Mouse (Mus musculus) hindbrain, embryonic 11.5 days (tissue): ENCODE results near the gene Map4k3. TPM values are rescaled to one million over a fixed set of nuclear protein-coding genes. Genes with fewer than 3 reads are reported as not detected.
"Not testable (repeated sequence)": the region's sequence is repeated elsewhere in the genome, so short reads cannot be mapped to it uniquely, and the experiment has no call there.

Experiments used
- ATAC-seq: fragments of 200-750 bp; cut with Nextera tagmentation; 2 replicates; pipeline ENCODE4 v1.8.0; 2017; ENCODE audit warnings: mild to moderate bottlenecking, moderate TSS enrichment, moderate library complexity; ENCODE audit not compliant: low FRiP score
- DNase-seq: peaks from one replicate; pipeline ENCODE4 v3.0.0-alpha.2; 2015; ENCODE audit warnings: low spot score
- H3K27ac ChIP-seq: fragments of 300-500 bp; sonication (generic); 2 replicates; pipeline ENCODE4 v1.5.1; 2014; ENCODE audit warnings: mild to moderate bottlenecking, low read depth, low read length
- H3K27me3 ChIP-seq: fragments of 300-500 bp; sonication (generic); 2 replicates; pipeline ENCODE4 v1.6.1; 2014; ENCODE audit warnings: mild to moderate bottlenecking, low read length, moderate library complexity, mixed read lengths; ENCODE audit not compliant: control insufficient read depth, insufficient read depth
- H3K36me3 ChIP-seq: fragments of 300-500 bp; sonication (generic); 2 replicates; pipeline ENCODE4 v1.6.1; 2014; ENCODE audit warnings: mild to moderate bottlenecking, low read length, moderate library complexity, mixed read lengths; ENCODE audit not compliant: control insufficient read depth, insufficient read depth
- H3K4me1 ChIP-seq: fragments of 300-500 bp; sonication (generic); replicated peaks from 2 replicates; pipeline ENCODE4 v1.6.1; 2014; ENCODE audit warnings: low read length, mixed read lengths; ENCODE audit not compliant: control insufficient read depth, insufficient read depth
- H3K4me2 ChIP-seq: fragments of 300-500 bp; sonication (generic); replicated peaks from 2 replicates; pipeline ENCODE4 v1.6.1; 2014; ENCODE audit warnings: mild to moderate bottlenecking, low read depth, low read length
- H3K4me3 ChIP-seq: fragments of 300-500 bp; sonication (generic); 2 replicates; pipeline ENCODE4 v1.5.1; 2014; ENCODE audit warnings: low read depth, low read length
- H3K9ac ChIP-seq: fragments of 300-500 bp; sonication (generic); 2 replicates; pipeline ENCODE4 v1.6.1; 2014; ENCODE audit warnings: low read depth, low read length
- H3K9me3 ChIP-seq: fragments of 300-500 bp; sonication (generic); 2 replicates; pipeline ENCODE4 v1.6.1; 2016; ENCODE audit warnings: low read length; ENCODE audit not compliant: control insufficient read depth
- WGBS: fragments of 180-500 bp; shearing (Covaris S2); extraction: QIAGEN DNeasy Blood & Tissue Kit; methylation state at CpG from one replicate; pipeline ENCODE4 v1.1.7; 2014; 5-methylcytosine and 5-hydroxymethylcytosine counted together
- polyA plus RNA-seq: library from polyadenylated mRNA; unstranded; fragments of >200 nt; fragmentation: Nextera tagmentation; extraction: Ambion mirVana; gene quantifications from 2 replicates; pipeline ENCODE4 v1.2.1, GENCODE M21; 2014

Map4k3 gene
- polyA plus RNA-seq, 1 experiment from 2014 or later = 27.5 TPM

GRCm38 (mm10) chr17:80761191-80761590 lies 32.9 kb upstream of the Map4k3 start:
- not testable (repeated sequence) for H3K4me3 ChIP-seq, H3K36me3 ChIP-seq, H3K27me3 ChIP-seq, H3K9me3 ChIP-seq, H3K27ac ChIP-seq, DNase-seq, H3K4me1 ChIP-seq, ATAC-seq, H3K4me2 ChIP-seq, H3K9ac ChIP-seq
- 86% methylated on average over 7 of the region's 8 CpGs for WGBS

DNA sequence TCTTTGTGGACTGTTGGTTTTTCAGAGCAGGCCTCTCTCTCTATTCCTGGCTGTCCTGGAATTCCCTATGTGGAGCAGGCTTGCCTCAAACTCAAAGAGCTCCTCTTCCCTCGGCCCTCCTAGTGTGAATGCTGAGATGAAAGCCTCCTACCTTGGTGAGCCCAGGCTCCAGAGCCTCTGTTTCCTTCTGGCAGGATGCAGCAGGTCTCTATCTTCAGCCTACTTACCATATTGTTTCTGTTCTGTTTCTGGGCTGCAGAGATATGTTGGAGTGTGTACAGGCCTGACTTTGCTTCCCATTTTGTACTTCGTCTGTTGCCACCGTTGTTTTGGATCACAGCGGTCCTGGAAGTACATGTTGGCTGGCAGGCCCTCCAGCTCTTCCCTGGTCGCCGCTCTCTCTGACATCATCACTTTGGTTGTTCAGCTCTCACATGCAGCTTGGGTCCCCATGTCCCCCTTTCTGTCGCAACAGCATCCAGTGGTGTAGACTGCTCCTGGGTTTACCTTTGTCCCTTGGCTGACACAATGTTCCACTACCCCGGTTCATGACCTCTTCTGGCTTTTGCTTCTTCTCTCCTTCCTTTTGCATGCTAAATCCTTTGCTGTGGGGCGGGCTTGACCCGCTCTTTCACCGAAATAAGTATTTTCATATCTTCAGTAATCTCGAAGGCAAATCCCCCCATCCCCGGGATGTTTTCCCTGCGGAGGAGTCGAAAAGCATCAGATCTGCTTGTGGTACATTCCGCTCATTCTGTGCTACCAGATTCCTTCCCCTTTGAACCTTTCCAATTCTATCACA lies 32.3 kb upstream of the Map4k3 start:
- ATAC-seq (no peak), DNase-seq (no peak)
- Histone ChIP-seq H3K27ac (no peak overlapping the region), H3K4me2 (no peak overlapping the region), H3K27me3 (no peaks in the 10 kb centered on the region), H3K9ac (no peak overlapping the region), H3K4me3 (no peak overlapping the region), H3K4me1 (no peaks in the 10 kb centered on the region), H3K9me3 (no peaks in the 10 kb centered on the region), H3K36me3 (no peaks in the 10 kb centered on the region)
- WGBS = 87% methylated on average over 16 of the region's 16 CpGs

- Histone ChIP-seq H3K27me3 (no peaks in the 10 kb centered on the region), H3K36me3 (no peaks in the 10 kb centered on the region), H3K9me3 (no peaks in the 10 kb centered on the region), H3K4me3 (no peak overlapping the region), H3K9ac (no peak overlapping the region), H3K27ac (no peak overlapping the region), H3K4me1 (no peaks in the 10 kb centered on the region), H3K4me2 (no peak overlapping the region)
- ATAC-seq (no peak), DNase-seq (no peak)
- WGBS = 79% methylated on average over 5 of the region's 5 CpGs
Measured at GRCm38 (mm10) chr17:80756043-80756442, 27.8 kb upstream of the Map4k3 start.

DNA sequence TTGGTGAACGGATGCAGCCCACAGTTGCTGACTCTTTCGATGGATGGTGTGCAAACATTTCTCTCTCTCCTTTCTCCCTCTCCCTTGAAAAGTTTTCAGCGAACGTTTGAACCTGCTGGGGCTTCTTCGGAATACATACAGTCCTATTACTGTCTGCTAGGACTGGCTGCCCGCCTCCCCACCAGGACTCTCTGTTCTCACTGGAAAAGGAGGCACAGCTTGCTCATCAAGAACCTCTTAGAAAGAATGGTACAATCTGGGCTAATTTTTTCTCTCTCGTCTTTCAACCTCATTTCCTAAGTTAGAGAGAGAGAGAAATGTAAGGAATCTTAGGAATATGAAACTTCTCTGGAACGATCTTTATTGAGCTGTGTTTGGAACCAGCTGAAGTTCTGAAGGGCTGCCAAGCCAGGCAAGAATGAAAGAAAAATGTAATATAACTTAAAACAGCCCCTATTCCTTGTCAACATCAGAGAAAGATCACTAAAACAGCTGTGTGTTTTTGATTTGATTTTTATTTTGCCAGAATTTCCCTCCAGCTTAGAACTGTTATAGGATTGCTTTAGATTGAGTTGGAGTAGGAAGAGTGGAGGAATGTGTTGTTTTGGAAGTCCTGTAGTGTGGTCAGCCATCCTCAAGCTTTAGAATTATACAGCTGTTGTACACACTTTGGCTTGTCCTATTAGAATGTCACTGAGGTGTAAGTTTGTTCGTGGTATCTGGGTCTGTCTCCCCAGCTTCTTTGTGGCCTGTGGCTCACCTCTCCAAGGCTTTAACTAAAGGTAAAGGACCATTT lies 27.0 kb upstream of the Map4k3 start:
- no peaks in the 10 kb centered on the region for H3K9me3 ChIP-seq
- H3K4me1 ChIP-seq = no peaks in the 10 kb centered on the region
- H3K27ac ChIP-seq = no peak overlapping the region
- DNase-seq (no peak), ATAC-seq (no peak)
- H3K36me3 ChIP-seq = no peaks in the 10 kb centered on the region
- whole genome bisulfite sequencing = 79% methylated on average over 9 of the region's 9 CpGs
- no peak overlapping the region for H3K4me3 ChIP-seq
- no peak overlapping the region for H3K4me2 ChIP-seq
- H3K9ac ChIP-seq = no peak overlapping the region
- H3K27me3 ChIP-seq = no peaks in the 10 kb centered on the region

DNA sequence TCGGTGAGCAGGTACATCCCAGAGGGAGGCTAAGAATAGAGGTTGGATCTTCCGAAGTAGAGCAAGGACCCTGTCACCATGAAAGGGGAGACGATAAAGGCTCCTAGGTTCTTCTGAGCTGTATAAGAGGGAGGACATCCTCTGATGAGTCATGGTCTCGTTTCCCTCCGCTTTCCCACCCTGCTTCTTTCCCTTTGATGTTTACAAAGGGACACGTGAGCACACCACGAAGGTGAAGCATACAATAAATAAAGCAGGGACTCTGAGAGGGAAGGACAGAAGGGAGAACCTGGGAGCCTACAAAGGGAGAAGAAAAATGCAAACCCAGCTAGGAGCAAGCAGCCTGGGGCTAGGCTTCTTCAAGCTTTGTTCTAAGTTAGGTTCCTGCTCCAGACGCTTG lies 26.3 kb upstream of the Map4k3 start:
- no peak overlapping the region for H3K4me2 ChIP-seq
- WGBS = 76% methylated on average over 8 of the region's 8 CpGs
- H3K9me3 ChIP-seq = no peaks in the 10 kb centered on the region
- H3K27ac ChIP-seq = no peak overlapping the region
- no peak for DNase-seq
- H3K4me3 ChIP-seq = no peak overlapping the region
- no peaks in the 10 kb centered on the region for H3K27me3 ChIP-seq
- no peaks in the 10 kb centered on the region for H3K36me3 ChIP-seq
- no peak overlapping the region for H3K9ac ChIP-seq
- no peak for ATAC-seq
- H3K4me1 ChIP-seq = no peaks in the 10 kb centered on the region

DNA sequence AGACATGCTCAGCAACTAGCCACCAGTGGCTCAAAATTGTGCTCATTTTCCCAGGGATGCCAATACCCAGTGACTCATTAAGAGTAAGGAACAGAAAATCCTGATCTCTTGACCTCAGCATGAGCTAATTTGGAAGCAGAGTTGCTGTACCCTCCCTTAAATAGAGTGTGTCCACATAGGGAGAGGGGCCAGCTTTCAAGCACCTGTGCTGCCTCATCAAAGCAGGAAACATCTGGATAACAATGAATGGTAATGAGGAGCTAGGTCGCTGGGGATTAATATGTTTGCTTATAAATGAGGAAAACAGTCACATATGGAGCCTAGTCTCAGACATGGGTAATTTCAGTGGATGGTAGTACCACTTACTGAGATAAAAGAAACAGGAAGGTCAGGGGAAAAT lies 24.2 kb upstream of the Map4k3 start:
- Histone ChIP-seq H3K4me1 (no peaks in the 10 kb centered on the region), H3K9me3 (no peaks in the 10 kb centered on the region), H3K27ac (no peak overlapping the region), H3K36me3 (no peaks in the 10 kb centered on the region), H3K9ac (no peak overlapping the region), H3K27me3 (no peaks in the 10 kb centered on the region), H3K4me3 (no peak overlapping the region), H3K4me2 (no peak overlapping the region)
- WGBS = 16% methylated on average over 1 of the region's 1 CpGs
- ATAC-seq = no peak
- no peak for DNase-seq

DNA sequence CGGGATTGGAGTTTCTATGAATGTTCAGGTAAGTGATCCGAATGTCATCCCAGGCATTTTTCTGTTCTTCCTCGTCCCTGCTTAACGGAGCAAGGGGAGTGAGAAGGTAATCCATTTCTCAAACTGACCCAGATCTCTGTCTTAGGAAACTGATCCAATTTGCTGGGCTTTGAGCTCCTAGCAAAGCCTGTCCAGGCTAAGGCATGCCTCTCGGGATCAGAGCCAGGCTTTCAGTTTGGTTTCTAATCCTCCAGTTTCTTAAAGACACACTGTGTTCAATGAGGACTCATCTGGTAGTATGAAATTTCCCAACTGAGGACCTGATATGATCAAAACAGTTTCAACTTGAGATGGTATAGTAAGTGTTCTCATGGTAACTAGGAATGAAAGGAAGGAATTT lies 11.1 kb upstream of the Map4k3 start:
- Histone ChIP-seq H3K9ac (no peak overlapping the region), H3K4me2 (no peak overlapping the region), H3K36me3 (no peaks in the 10 kb centered on the region), H3K4me1 (no peaks in the 10 kb centered on the region), H3K9me3 (no peaks in the 10 kb centered on the region), H3K4me3 (no peak overlapping the region), H3K27me3 (no peaks in the 10 kb centered on the region), H3K27ac (no peak overlapping the region)
- DNase-seq (no peak), ATAC-seq (no peak)
- WGBS = 81% methylated on average over 5 of the region's 5 CpGs

DNA sequence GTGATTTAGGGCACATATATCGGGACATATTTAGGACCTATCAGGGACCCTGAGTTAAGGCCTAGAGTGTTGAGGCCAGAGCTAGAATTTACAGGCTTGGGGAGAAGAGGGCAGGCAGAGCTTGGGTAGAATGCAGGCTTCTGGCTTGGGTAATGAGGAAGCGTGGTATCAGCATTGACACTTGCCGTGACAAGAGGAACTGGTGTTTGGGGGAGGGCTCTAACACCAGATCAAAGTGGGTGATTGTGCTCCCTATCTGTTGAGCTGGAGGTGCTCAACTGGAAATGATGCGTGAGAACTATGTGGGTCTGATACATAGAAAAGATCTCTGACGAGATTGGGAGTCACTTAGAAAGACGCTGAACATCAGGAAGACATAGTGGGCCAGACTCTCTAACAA lies 6.4 kb upstream of the Map4k3 start:
- Histone ChIP-seq H3K9me3 (no peaks in the 10 kb centered on the region), H3K4me1 (no peaks in the 10 kb centered on the region), H3K4me3 (no peak overlapping the region), H3K36me3 (no peaks in the 10 kb centered on the region), H3K27me3 (no peaks in the 10 kb centered on the region), H3K4me2 (no peak overlapping the region), H3K27ac (no peak overlapping the region), H3K9ac (no peak overlapping the region)
- ATAC-seq (no peak), DNase-seq (no peak)
- WGBS = 78% methylated on average over 6 of the region's 6 CpGs
